Mouse (Mus musculus): ENCODE measurements around the gene Gm4491.

GRCm38 (mm10) chr14:57103121-57103520, 12.6 kb downstream of the Gm4491 start:
- TF ChIP-seq ZNF384 (IDR thresholded peaks at IDR 0.05; ENCODE audit: low read depth, low read length) (no peak), HCFC1 (IDR thresholded peaks at IDR 0.05; ENCODE audit: borderline replicate concordance, insufficient read depth, low read length) (no peak)
